Mouse (Mus musculus) cortical plate, adult 2 months (tissue): ENCODE measurements around the gene Tagap.

Source experiments
- CTCF ChIP-seq: fragments of 200-500 bp; IDR thresholded peaks from 2 replicates; pipeline ENCODE4 v1.5.1; 2011; ENCODE audit warnings: mild to moderate bottlenecking, control low read depth, low read length; ENCODE audit not compliant: insufficient read depth; ENCODE audit errors: extremely low read depth
- POLR2A ChIP-seq: fragments of 200-500 bp; IDR thresholded peaks from 2 replicates; pipeline ENCODE4 v1.6.1; 2011; ENCODE audit warnings: mild to moderate bottlenecking, low read length, control low read depth; ENCODE audit not compliant: insufficient read depth; ENCODE audit errors: extremely low read depth

GRCm38 (mm10) chr17:7897120-7897519 is 28.7 kb upstream of the Tagap start:
- TF ChIP-seq CTCF: no peak
- TF ChIP-seq POLR2A: no peak
